Mouse (Mus musculus) embryonic facial prominence, embryonic 15.5 days (tissue): ENCODE measurements around the gene Chrnb4. TPM values are rescaled to one million over a fixed set of nuclear protein-coding genes. Genes with fewer than 3 reads are reported as not detected.

Source experiments
- polyA plus RNA-seq: library from polyadenylated mRNA; unstranded; fragments of >200 nt; fragmentation: Nextera tagmentation; extraction: Ambion mirVana; gene quantifications from 2 replicates; pipeline ENCODE4 v1.2.1, GENCODE M21; 2015

Gene Chrnb4
- polyA plus RNA-seq, 1 experiment from 2014 or later = 0.65 TPM

Other genes with a start within 250 kb of the Chrnb4 start
- 26.2 and 27.2 TPM in 2 replicates for gene Ireb2, start 185.0 kb downstream of the Chrnb4 start, polyA plus RNA-seq
- 4.7 and 5.4 TPM in 2 replicates for gene Hykk, start 131.5 kb downstream of the Chrnb4 start, polyA plus RNA-seq
- 280 and 290 TPM in 2 replicates for gene Psma4, start 98.0 kb downstream of the Chrnb4 start, polyA plus RNA-seq
- 0.92 and 1.0 TPM in 2 replicates for gene AY074887, start 97.8 kb downstream of the Chrnb4 start, polyA plus RNA-seq
- gene Chrna5, start 67.9 kb downstream of the Chrnb4 start, polyA plus RNA-seq = 0.43 and 0.73 TPM in 2 replicates
- gene Chrna3, start 22.2 kb downstream of the Chrnb4 start, polyA plus RNA-seq = 0.49 and 0.54 TPM in 2 replicates
- gene Ube2q2, start 100.1 kb upstream of the Chrnb4 start, polyA plus RNA-seq = 32.2 and 34.0 TPM in 2 replicates
- 51.4 and 52.9 TPM in 2 replicates for gene Fbxo22, start 160.1 kb upstream of the Chrnb4 start, polyA plus RNA-seq